Mouse (Mus musculus): ENCODE data around the gene Fam102b.

GRCm38 (mm10) chr3:108925677-108926076 is 101.7 kb downstream of the Fam102b start:
- TF ChIP-seq POLR2A (IDR thresholded peaks at IDR 0.05; ENCODE audit: low read depth, low read length): no peak
- no peak for TF ChIP-seq CTCF (IDR thresholded peaks at IDR 0.05; ENCODE audit: borderline replicate concordance, insufficient read depth, low read length)

All from embryonic fibroblast, embryonic 13.5 days (primary cell).